Mouse (Mus musculus): ENCODE data around the gene Ccdc124. TPM values are rescaled to one million over a fixed set of nuclear protein-coding genes. Genes with fewer than 3 reads are reported as not detected.

The Ccdc124 gene
- total and polyA plus RNA-seq, 3 experiments = 47.6 to 87.1 TPM; not detected in 1

GRCm38 (mm10) chr8:70842484-70842883 lies 31.3 kb downstream of the Ccdc124 start:
- no peak overlapping the region for H3K27ac ChIP-seq (ENCODE audit: control insufficient read depth, low read depth, low read length)
- peaks cover 0 to 11% of the 10 kb centered on the region in 2 experiments; a peak in 2 of 4 replicates for H3K36me3 ChIP-seq (ENCODE audit: control insufficient read depth in 1 of 2, insufficient read depth in 2 of 2, low read length in 2 of 2)
- no peak for TF ChIP-seq UBTF (IDR thresholded peaks at IDR 0.05; ENCODE audit: borderline replicate concordance, insufficient read depth, low read depth, low read length)
- TF ChIP-seq MEF2A (IDR thresholded peaks at IDR 0.05; ENCODE audit: extremely low read depth, insufficient replicate concordance, low read depth, low read length, poor library complexity, severe bottlenecking) = no peak
- TF ChIP-seq MYB (IDR thresholded peaks at IDR 0.05; ENCODE audit: low read depth, low read length) = no peak
- TF ChIP-seq ZMIZ1 (IDR thresholded peaks at IDR 0.05; ENCODE audit: low read depth, low read length) = no peak
- TF ChIP-seq MAFK (IDR thresholded peaks at IDR 0.05; ENCODE audit: borderline replicate concordance, low read depth, low read length) = no peak
- no peak for TF ChIP-seq USF2 (IDR thresholded peaks at IDR 0.05; ENCODE audit: borderline replicate concordance in 1 of 2, insufficient read depth in 1 of 2, low read depth in 1 of 2, low read length in 2 of 2)
- H3K27me3 ChIP-seq (ENCODE audit: control insufficient read depth in 1 of 2, insufficient read depth in 2 of 2, low read length in 2 of 2) = no peaks in the 10 kb centered on the region
- peaks cover 0 to 7% of the 10 kb centered on the region in 2 experiments; a peak in 1 of 4 replicates for H3K4me1 ChIP-seq (ENCODE audit: control insufficient read depth in 1 of 2, insufficient read depth in 2 of 2, low read length in 2 of 2)
- H3K9me3 ChIP-seq (replicated peaks; ENCODE audit: insufficient read depth, low read length) = no peaks in the 10 kb centered on the region
- no peaks in the 10 kb centered on the region; the same call in 1 of the 2 replicates for H3K79me2 ChIP-seq (ENCODE audit: control insufficient read depth, insufficient read depth, low read length, poor library complexity)
- H3K4me3 ChIP-seq (ENCODE audit: control insufficient read depth in 1 of 2, insufficient read depth in 1 of 2, low read depth in 2 of 2, low read length in 2 of 2) = no peak overlapping the region
- H3K9ac ChIP-seq (ENCODE audit: control insufficient read depth, low read depth, low read length, poor library complexity, severe bottlenecking) = no peak overlapping the region
- no peak for DNase-seq (ENCODE audit: low read depth, low spot score)

GRCm38 (mm10) chr8:70841147-70842072 lies 32.3 kb downstream of the Ccdc124 start:
- Histone ChIP-seq H3K36me3 (ENCODE audit: control insufficient read depth in 1 of 2, insufficient read depth in 2 of 2, low read length in 2 of 2) (peaks cover 0 to 11% of the 10 kb centered on the region in 2 experiments; a peak in 2 of 4 replicates), H3K9ac (ENCODE audit: control insufficient read depth, low read depth, low read length, poor library complexity, severe bottlenecking) (peak overlapping the region; percentile 67), H3K79me2 (ENCODE audit: control insufficient read depth, insufficient read depth, low read length, poor library complexity) (no peaks in the 10 kb centered on the region; the same call in 1 of the 2 replicates), H3K27ac (ENCODE audit: control insufficient read depth, low read depth, low read length) (peak overlapping the region; percentile 43), H3K9me3 (replicated peaks; ENCODE audit: insufficient read depth, low read length) (no peaks in the 10 kb centered on the region), H3K27me3 (ENCODE audit: control insufficient read depth in 1 of 2, insufficient read depth in 2 of 2, low read length in 2 of 2) (no peaks in the 10 kb centered on the region), H3K4me3 (ENCODE audit: control insufficient read depth in 1 of 2, insufficient read depth in 1 of 2, low read depth in 2 of 2, low read length in 2 of 2) (peak overlapping the region; percentile 49 to 58), H3K4me1 (ENCODE audit: control insufficient read depth in 1 of 2, insufficient read depth in 2 of 2, low read length in 2 of 2) (peaks cover 0 to 7% of the 10 kb centered on the region in 2 experiments; a peak in 1 of 4 replicates)
- peak; percentile 92 for DNase-seq (ENCODE audit: low read depth, low spot score)
- TF ChIP-seq ETS1 (IDR thresholded peaks at IDR 0.05; ENCODE audit: low read depth, low read length) (0 out of 2 replicates have a peak, but pooled peaks have one; percentile 35), POLR2AphosphoS2 (IDR thresholded peaks at IDR 0.05; ENCODE audit: low read length) (no peak), HCFC1 (IDR thresholded peaks at IDR 0.05; ENCODE audit: low read depth, low read length) (peak; percentile 58; the same call in 1 of the 2 replicates), MEF2A (IDR thresholded peaks at IDR 0.05; ENCODE audit: extremely low read depth, insufficient replicate concordance, low read depth, low read length, poor library complexity, severe bottlenecking) (no peak), TBP (IDR thresholded peaks at IDR 0.05; ENCODE audit: low read depth, low read length) (no peak), CTCF (IDR thresholded peaks at IDR 0.05 in 2 of 3, conservative IDR thresholded peaks at IDR 0.05 in 1 of 3; ENCODE audit: control insufficient read depth in 1 of 3, insufficient read depth in 1 of 3, low read depth in 2 of 3, low read length in 3 of 3, poor library complexity in 1 of 3, severe bottlenecking in 1 of 3) (peak; percentile 69 to 87 (median 84)), GATA1 (IDR thresholded peaks at IDR 0.05; ENCODE audit: low read depth, low read length) (no peak), MYC (IDR thresholded peaks at IDR 0.05; ENCODE audit: low read depth, low read length) (no peak), TAL1 (IDR thresholded peaks at IDR 0.05; ENCODE audit: low read length) (no peak), USF1 (IDR thresholded peaks at IDR 0.05; ENCODE audit: low read depth, low read length) (no peak), RAD21 (IDR thresholded peaks at IDR 0.05; ENCODE audit: low read depth, low read length) (peak; percentile 61), JUND (IDR thresholded peaks at IDR 0.05; ENCODE audit: low read depth, low read length) (no peak), CHD1 (IDR thresholded peaks at IDR 0.05; ENCODE audit: low read depth, low read length) (no peak), MAX (IDR thresholded peaks at IDR 0.05; ENCODE audit: low read length) (no peak), ELF1 (IDR thresholded peaks at IDR 0.05; ENCODE audit: low read depth, low read length) (0 out of 2 replicates have a peak, but pooled peaks have one; percentile 35), GABPA (IDR thresholded peaks at IDR 0.05; ENCODE audit: low read depth, low read length) (no peak), KAT2A (conservative IDR thresholded peaks at IDR 0.05; ENCODE audit: low read depth, low read length) (no peak), CHD2 (IDR thresholded peaks at IDR 0.05; ENCODE audit: low read length) (no peak), ZKSCAN1 (IDR thresholded peaks at IDR 0.05; ENCODE audit: low read depth, low read length) (no peak), SMC3 (IDR thresholded peaks at IDR 0.05; ENCODE audit: low read depth, low read length) (peak; percentile 69), NRF1 (IDR thresholded peaks at IDR 0.05; ENCODE audit: insufficient read depth, low read depth, low read length, poor library complexity, severe bottlenecking) (no peak), BHLHE40 (IDR thresholded peaks at IDR 0.05; ENCODE audit: borderline replicate concordance, low read depth, low read length) (no peak), MXI1 (IDR thresholded peaks at IDR 0.05; ENCODE audit: low read depth, low read length) (0 out of 2 replicates have a peak, but pooled peaks have one; percentile 57)

All from MEL (cell line).